Mouse (Mus musculus) splenic B cell, adult 2 months (primary cell): ENCODE measurements around the gene Resp18.

Experiments
- DNase-seq: peaks from one replicate; pipeline ENCODE4 v3.0.0-alpha.2; 2011; ENCODE audit warnings: low read depth, low spot score
- H3K27me3 ChIP-seq: 2 replicates; pipeline ENCODE4 v1.6.1; 2012; ENCODE audit warnings: mild to moderate bottlenecking, low read length, moderate library complexity, mixed read lengths; ENCODE audit not compliant: control insufficient read depth, poor library complexity, insufficient read depth, severe bottlenecking
- H3K36me3 ChIP-seq: 2 replicates; pipeline ENCODE4 v1.6.1; 2012; ENCODE audit warnings: mild to moderate bottlenecking, low read length, moderate library complexity, mixed read lengths; ENCODE audit not compliant: control insufficient read depth, poor library complexity, insufficient read depth, severe bottlenecking

The Resp18 gene

GRCm38 (mm10) chr1:75231664-75232152, 46.5 kb downstream of the Resp18 start, which contains the start of gene A630095N17Rik:
Gene A630095N17Rik, minus strand, starts transcription at chr1:75232102.
- Histone ChIP-seq H3K36me3 (no peaks in the 10 kb centered on the region), H3K27me3 (no peaks in the 10 kb centered on the region)
- no peak for DNase-seq

DNA sequence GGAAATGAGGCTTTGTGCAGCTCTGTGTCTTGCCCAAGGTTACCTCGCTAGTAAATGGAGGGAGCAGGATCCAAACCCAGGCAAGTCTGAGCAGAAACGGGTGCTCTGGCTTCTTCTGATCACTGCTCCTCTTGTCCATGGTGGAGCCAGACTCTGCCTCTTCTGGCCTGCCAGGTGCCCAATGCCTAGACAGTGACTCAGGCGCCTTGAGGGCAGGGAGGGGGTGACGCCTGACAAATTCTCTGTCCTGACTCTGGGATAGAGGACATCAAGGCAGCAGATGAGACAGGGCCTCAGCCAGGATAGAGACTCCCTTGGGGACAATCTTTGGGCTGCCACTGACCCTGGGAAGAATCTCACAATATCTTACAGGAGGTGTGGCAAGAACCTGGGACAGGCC, 47.0 kb downstream of the Resp18 start:
- no peaks in the 10 kb centered on the region for H3K36me3 ChIP-seq
- no peak for DNase-seq
- H3K27me3 ChIP-seq = no peaks in the 10 kb centered on the region

GRCm38 (mm10) chr1:75230335-75230994, 47.8 kb downstream of the Resp18 start:
- DNase-seq = no peak

GRCm38 (mm10) chr1:75229158-75229557, 49.1 kb downstream of the Resp18 start:
- no peak for DNase-seq

More at GRCm38 (mm10) chr1:75230335-75230994, 47.8 kb downstream of the Resp18 start:
- H3K36me3 ChIP-seq = no peaks in the 10 kb centered on the region
- H3K27me3 ChIP-seq = no peaks in the 10 kb centered on the region

DNA sequence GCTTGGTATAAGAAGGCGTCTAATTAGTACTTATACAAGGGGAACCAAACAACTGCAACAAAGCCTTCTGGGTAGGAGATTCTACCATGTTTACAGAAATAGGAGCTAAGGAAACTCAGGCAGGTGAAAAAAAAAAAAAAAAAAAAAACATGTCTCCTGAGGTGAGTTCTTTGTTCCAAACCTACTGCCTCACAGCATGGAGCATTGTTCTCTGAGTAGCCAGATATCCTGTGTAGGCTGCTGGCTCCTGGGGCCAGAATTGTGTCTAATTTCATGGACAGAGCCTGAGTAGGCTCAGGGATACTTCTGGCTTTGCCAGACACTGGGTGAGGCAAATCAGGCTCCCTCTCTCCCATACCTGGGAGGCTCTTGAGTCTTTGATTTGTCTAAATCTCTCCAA, 50.6 kb downstream of the Resp18 start:
- DNase-seq = no peak
- Histone ChIP-seq H3K27me3 (no peaks in the 10 kb centered on the region), H3K36me3 (no peaks in the 10 kb centered on the region)

More at GRCm38 (mm10) chr1:75229158-75229557, 49.1 kb downstream of the Resp18 start:
- no peaks in the 10 kb centered on the region for H3K27me3 ChIP-seq
- no peaks in the 10 kb centered on the region for H3K36me3 ChIP-seq

GRCm38 (mm10) chr1:75226138-75226537, 52.1 kb downstream of the Resp18 start:
- no peaks in the 10 kb centered on the region for H3K27me3 ChIP-seq
- no peak for DNase-seq

GRCm38 (mm10) chr1:75225473-75225872, 52.7 kb downstream of the Resp18 start:
- Histone ChIP-seq H3K36me3 (no peaks in the 10 kb centered on the region), H3K27me3 (no peaks in the 10 kb centered on the region)
- no peak for DNase-seq

More at GRCm38 (mm10) chr1:75226138-75226537, 52.1 kb downstream of the Resp18 start:
- no peaks in the 10 kb centered on the region for H3K36me3 ChIP-seq

DNA sequence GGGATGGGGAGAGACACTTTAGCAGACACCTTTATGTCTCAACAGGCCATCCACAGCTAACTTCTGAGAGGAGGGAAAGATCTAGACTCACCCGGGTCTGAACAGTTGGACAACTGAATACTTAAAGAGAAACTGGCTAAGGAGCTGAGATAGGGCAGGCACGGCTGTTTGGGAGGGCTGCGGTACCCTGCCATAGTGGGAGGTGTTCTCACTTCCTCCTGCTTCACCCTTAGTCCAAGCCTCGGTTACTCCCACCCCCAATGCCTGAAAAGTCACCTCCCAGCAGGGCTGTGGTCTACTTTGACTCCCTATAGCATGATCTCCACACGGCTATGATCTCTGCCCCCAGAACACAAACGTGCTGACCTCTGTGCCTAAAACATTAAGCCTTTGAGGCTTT, 54.7 kb downstream of the Resp18 start:
- Histone ChIP-seq H3K27me3 (no peaks in the 10 kb centered on the region), H3K36me3 (no peaks in the 10 kb centered on the region)
- DNase-seq = peak; percentile 42

GRCm38 (mm10) chr1:75222926-75223325, 55.3 kb downstream of the Resp18 start:
- Histone ChIP-seq H3K36me3 (no peaks in the 10 kb centered on the region), H3K27me3 (no peaks in the 10 kb centered on the region)
- no peak for DNase-seq
